Mouse (Mus musculus) left cerebral cortex, postnatal 10 days (tissue): ENCODE data around the gene Slc30a3. TPM values are rescaled to one million over a fixed set of nuclear protein-coding genes. Genes with fewer than 3 reads are reported as not detected.

Experiments used
- DNase-seq, 2 experiments: peaks; one replicate each; pipeline ENCODE4 v3.0.0; 2021 to 2022; ENCODE audit warnings: low spot score in 2 of 2, mixed read lengths in 1 of 2; ENCODE audit errors: extremely low spot score in 1 of 2
- intact Hi-C: fragments of 180-260 bp; cut with DNase I; formaldehyde crosslinking; loops from one replicate; pipeline ENCODE4 v1.15.1; 2025
- total RNA-seq, 2 experiments: library from RNA; stranded (reverse); gene quantifications; 2 replicates each; pipeline ENCODE4 v1.2.3; 2021

Slc30a3 gene
- total RNA-seq, 2 experiments from 2014 or later = 101 to 118 TPM

DNA sequence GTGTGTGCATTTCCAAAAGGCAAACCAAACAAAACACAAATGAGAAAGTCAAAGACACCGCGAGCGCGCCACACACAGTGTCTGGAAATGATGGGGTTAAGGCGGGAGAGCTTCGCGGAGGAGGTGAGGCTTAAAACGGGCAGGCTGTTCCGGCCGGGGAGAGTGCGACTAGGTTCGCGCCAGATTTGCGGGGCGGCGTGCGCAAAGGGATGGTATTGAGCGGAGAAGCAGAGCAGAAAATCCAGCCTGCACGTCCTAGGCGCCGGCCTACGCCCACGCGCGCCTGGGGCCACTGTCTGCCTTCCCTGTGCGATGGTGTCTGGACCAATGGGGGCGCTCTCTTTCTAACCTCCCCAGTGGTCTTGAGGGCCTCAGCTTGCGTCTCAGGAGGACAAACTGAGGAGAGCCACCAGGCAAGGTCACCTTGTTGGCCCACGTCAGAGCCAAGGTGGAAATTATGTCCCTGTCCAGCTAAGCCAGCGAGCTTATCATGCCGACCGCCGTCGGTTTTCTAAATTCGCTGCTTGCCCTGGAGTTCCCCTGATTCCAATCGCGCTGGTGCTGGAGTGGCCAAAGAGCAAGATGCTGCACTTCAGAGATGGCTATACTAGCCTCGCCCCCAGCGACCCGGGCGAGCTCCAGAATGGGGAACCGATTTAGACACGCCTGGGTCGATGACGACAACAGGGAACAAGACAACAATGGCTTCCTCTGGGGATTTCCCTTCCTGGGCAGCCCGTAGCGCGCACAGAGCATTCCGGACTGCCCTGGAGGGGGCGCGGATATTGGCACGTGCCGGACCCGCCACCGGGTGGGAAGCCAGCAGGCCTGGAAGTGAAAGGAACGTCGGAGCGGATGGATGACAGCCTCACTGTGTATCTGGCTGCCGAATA lies 13.0 kb downstream of the Slc30a3 start:
- intact Hi-C loops = no loop called here
- peak in 1 of 2 experiments; percentile 75 for DNase-seq

DNA sequence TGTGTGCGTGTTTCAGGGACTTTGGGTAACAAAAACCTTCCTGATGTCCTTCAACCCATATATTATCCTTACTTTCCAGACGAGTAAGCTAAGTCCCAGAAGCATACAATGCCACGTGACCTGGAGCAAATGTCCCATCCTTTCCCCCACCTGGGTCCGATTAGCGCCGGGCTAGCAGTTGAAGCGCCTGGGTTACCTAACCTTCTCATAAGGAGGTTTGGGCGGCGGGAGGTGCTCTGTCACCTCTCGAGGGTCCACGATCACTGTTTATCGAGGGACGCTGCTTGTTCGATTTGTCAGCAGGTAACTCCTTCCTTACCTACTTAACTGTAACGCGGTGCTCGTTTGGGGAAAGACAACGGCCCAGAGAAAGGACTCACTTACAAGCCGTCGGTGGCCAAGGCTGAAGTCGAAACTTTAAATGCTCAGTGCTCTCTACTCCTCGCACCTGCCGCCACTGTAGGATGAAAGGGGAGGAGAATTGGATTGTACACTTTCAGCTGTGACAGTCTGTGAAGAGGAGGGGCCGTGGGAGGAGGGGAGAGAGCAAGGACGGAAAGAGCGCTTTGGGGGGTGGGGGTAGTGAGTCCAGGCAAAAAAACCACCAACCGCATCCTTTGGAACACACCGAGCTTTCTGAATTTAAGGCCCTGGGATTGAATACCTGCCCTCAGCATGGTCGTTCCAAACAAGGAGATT lies 13.8 kb downstream of the Slc30a3 start:
- intact Hi-C loops = no loop called here
- no peak for DNase-seq

DNA sequence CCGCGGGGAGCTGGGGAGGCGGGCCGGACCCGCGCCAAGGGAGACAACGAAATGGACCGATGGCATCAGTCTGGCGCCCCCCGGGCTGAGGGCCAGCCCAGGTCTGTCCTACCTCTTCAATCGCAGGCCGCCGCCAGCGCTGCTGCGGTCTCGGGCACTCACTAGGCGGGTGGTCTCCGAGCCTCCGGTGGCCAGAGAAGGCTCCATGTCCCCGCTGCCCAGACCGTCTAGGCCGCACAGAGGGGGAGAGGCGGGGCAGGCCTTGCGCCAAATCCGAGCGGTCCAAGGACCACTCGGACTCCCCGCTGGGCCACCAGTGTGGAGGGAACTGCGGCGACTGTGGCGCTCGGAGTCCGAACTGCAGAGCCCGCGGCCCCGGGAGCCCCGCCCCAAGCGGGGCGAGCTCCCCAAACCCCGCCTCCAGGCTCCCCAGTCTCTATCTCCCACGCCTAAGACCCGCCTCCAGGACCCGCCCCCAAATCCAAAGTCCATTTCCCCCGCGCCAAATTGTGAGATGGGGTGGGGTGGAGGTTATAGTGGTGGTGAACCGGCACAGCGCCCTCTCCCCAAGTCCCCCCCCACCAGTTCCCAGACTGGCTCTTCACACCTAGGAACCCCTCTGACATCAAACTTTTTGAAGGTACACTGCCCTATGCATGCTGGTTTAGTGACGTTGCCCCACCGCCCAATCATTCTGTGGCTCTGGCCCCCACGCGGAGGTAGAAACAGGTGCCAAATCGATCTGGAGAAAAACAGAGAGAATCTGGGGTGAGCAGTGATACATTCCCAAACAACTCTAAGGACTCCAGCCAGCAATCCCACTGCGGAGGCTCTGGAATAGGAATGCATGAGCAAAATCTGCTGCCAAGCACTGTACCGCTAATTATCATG lies 14.6 kb downstream of the Slc30a3 start:
- DNase-seq = peak; percentile 45 to 76
- intact Hi-C loops = no loop called here

DNA sequence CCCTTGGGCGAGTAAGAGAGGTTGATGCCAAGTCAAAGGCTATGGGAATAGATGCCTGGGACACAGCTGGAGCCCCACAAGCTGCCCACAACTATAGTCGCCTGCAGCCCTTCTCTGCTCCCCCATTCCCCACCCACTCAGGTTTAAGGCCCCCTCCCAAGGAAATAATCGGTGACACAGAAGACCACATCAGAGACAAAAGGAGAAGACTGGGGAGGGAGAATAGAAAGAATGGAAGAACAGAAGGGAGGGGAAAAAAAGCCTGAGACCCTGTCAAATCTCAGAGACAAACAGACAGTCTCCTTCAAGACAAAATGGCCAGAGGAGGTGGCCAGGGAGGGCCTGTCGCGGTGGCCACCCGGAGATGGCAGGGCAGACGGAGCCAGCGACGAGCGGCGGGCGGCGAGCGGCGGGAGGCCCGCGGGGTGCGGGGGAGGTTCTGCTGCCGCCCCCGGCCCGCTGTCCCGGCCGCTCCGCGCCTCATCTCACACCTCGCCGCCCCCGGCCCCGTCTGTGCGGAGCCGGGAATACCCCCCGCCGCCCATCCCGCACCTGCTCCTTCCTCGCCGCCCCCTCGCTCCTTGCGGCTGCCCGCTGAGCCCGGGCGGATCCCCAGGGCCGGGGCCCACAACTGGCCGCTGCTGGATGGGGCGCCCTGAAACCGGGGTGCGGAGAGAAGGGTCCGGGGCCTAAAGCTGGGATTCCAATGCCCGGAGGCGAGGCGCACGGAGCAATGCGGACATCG lies 15.6 kb downstream of the Slc30a3 start:
- intact Hi-C loops = no loop called here

DNA sequence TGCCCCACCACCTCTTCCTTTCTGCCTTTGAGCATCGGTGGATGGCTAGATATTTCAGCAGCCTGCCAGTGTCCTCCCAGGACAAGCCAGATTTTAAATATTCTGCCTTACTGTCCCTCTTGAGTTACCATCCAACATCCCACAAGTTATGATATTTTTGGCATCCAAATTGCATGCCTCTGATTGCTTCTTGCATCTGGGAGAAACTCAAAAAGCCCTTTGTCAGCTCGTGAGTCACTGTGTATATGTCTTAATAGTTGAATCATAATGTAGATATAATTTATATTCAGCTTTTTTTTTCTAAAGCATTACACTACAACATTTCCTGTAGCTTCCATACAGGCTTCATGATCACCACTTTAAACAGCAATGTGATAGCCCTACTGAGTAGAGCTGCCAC lies 20.9 kb downstream of the Slc30a3 start:
- no peak for DNase-seq
- intact Hi-C loops = no loop called here

More for the DNA sequence above, 15.6 kb downstream of the Slc30a3 start:
- DNase-seq = peak in 1 of 2 experiments; percentile 80

DNA sequence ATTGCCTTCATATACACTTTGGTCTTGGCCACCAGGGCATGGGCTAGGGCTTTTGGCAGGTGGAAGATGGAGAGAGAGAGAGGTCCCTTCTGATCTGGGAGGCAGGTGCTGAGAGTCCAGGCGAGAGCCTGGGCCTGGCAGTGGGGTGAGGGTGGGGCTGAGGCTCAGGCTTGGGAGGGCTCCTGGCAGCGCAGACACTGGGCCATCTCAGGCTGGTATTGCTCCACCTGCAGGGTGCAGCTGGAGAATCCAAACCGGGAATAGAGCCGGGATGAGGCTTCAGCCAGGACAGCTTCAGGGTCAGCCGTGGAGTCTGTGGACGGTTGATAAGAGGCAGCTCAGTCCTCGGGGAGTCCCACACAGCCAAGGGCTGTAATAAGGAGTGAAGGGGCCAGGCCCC lies 21.4 kb downstream of the Slc30a3 start:
- peak in 1 of 2 experiments; percentile 33 for DNase-seq
- intact Hi-C loops = no loop called here

DNA sequence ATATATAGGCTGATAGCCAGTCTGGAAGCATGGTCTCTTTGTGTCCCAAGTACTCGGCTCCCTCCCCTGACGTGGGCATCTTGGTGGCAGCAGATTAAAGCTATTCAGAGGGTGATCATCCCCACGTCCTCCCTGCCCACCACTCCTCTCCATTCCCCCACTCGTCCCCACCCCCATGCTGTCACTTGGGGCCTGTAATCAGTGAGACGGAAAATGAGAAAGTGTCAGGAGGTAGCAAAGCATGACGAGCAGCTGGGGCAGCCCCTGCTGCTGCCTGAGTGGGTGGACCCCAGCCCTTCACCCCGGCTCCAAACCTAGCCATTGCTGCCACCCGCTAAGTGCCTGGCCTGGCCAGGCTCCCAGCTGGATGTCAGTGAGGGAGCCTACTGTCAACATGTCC lies 24.1 kb downstream of the Slc30a3 start:
- intact Hi-C loops = no loop called here
- no peak for DNase-seq

DNA sequence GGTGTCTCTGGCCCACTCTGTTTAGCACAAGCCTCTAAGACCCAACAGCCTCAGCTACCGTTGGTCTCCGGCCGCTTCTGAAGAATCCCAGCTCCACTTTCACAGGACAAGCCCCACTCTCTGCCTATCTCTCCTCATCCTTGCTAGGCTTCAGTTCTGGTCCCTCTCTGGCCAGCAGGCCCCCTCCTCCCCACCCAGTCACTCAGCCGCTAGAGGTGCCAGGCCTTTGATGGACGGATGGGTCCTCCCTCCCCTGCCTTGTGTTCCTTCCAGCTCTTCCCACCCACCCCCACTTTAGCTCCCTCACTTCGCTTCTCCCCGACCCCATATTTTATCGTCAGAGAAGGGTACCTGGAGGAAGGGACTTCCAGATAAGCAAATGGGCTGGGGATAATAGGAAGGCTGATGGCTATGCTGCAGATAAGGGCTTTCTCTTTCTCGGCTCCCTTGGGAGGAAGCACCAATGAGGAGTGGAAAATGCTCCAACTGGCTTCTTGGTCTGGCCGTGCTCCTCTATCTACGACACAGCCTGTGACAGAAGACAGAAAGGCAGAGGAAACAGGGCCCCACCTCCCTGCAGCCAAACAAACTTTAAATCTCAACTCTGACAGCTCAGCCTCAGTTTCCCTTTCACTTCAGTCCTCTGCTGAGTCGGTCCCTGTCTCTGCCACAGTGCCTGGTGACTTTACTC lies 25.0 kb downstream of the Slc30a3 start:
- no peak for DNase-seq
- intact Hi-C loops = no loop called here

DNA sequence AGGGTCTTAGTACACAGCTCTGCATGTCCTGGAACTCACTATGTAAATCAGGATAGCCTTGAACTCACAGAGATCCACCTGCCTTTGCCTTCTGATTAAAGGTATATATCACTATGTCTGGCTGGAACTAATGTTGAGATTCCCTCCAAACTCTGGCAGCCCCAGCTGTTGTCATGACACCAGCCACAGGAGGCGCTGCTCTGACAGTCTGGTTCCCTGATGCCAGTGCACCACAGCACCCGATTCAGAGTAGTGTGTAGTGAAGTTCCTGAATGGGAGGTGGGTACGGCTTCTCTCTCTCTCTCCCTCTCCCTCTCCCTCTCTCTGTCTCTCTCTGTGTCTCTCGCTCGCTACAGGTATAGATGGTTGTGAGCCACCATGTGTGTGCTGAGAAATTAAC lies 25.7 kb downstream of the Slc30a3 start:
- DNase-seq = peak; percentile 46 to 84
- intact Hi-C loops = no loop called here

DNA sequence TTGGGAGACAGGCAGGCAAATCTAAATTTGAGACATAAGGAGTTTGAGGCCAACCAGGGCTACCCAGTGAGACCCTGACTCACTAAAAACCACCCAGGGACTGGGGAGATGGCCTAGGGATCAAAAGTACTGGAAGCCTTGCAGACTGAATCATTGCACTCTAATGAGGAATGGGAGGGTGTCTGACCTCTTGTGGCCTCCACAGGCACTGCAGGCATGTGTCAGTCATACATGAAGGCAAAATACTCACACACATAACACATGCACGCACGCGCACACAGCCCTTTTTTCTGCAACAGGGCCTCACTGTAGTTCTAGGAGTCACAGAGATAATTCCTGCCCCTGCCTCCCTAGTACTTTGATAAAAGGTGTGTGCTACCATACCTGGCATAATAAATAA lies 26.7 kb downstream of the Slc30a3 start:
- DNase-seq = peak; percentile 29 to 59
- intact Hi-C loops = no loop called here

DNA sequence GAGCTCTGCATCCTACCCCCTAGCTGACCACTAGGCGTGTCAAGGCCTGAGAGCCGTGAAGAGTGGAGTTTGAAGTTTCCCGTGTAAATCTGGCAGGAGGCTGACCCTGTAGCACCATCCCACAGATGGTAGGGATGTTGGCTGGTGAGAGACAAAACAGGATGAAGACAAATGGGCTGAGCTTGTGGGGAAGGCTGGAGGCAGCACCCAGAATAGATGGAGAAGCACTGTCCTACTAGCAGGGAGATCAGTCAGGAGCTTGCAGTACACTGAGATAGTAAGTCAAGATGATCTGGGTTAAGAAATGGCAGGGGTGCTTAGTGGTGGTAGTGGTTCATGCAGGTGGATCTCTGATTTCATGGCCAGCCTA lies 27.3 kb downstream of the Slc30a3 start:
- DNase-seq = no peak
- intact Hi-C loops = no loop called here

DNA sequence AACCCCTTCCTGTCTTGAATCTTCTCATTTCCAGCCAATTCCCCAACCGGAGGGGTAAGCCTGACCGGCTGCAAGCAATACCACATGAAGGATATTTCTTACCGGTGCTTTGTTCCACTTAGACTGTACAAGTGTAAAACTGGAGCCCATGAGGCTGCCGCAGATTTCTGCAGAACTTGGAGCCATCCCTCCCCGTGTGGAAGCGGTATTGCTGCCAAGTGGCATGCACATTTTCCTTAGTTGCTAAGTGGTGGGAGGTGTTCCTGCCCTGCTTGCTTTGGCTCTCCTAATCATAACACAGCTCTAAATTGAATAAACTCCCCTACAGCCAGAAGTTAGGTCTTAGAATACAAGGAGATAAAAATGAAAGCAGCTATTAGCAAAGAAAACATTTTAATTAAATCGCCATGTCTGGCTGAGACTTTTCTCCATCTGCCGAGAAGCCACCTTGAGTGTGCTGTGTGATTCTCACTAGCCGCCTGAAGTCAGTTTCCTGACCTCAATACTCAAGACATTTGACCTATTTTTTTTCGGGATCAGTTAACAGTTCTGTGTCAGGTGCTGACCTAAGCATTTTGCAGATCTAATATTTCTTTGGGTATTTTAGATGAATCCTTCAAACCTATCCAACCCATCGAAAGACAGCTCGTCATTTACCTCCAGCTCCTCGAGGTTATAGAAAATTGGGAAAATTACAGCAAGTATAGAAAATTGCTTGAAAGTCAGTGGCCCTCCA lies 27.8 kb downstream of the Slc30a3 start:
- intact Hi-C loops = no loop called here
- peak; percentile 60 to 65 for DNase-seq

DNA sequence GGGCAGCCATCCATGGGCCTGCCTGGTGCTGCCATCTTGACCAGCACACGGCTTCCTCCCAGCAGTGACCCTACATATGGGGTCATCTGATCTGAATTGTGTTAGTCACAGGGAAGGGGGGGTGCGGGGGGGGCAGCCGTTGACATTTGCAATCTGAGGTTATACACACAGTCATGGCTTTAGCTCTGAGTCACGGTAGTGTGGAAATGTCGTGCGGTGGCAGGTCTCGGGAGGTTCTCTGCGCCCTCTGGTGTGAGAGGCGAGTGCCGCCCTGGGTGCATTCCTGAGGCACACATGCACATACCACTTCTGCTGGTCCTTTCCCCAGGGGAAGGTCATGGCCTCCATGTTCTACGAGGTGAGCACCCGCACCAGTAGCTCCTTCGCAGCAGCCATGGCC lies 31.7 kb downstream of the Slc30a3 start:
- DNase-seq = no peak
- intact Hi-C loops = no loop called here

DNA sequence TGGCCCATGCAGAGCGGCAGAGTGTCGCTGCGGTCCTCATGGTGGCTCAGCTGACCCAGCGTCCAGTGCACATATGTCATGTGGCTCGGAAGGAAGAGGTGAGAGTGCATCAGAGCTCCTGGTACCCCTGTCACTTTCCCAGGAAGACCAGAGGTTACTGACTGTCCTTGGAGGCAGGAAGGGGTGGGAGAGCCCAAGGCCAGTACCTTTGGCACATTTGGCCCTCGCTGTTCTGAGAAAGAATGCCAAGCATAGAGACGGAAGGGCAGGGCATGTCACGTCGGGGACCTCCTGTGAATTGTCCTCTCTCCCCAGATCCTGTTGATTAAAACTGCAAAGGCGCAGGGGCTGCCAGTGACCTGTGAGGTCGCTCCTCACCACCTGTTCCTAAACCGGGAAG lies 34.9 kb downstream of the Slc30a3 start:
- intact Hi-C loops = no loop called here
- DNase-seq = no peak

DNA sequence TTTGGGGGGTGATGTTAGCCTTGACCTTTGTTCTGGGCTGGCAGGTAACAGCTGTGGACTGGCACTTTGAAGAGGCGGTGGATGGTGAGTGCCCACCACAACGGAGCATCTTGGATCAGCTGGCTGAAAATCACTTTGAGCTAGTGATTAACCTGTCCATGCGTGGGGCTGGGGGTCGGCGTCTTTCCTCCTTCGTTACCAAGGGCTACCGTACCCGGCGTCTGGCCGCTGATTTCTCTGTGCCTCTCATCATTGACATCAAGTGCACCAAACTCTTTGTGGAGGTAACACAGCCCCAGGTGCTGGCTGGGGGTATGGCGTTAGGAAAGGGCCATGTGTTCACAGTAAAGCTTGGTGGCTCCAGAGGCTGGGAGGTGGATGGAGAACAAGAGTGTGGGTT lies 36.2 kb downstream of the Slc30a3 start:
- no peak for DNase-seq
- intact Hi-C loops = no loop called here

DNA sequence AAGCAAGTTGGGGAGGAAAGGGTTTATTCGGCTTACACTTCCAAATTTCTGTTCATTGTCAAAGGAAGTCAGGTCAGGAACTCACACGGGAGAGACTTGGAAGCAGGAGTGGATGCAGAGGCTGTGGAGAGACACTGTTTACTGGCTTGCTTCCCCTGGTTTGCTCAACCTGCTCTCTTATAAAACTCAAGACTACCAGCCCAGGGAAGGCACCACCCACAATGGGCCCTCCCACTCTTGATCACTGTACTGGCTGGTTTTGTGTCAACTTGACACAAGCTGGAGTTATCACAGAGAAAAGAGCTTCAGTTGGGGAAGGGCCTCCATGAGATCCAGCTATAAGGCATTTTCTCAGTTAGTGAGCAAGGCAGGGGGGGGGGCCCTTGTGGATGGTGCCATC lies 37.0 kb downstream of the Slc30a3 start:
- DNase-seq = no peak
- intact Hi-C loops = no loop called here

DNA sequence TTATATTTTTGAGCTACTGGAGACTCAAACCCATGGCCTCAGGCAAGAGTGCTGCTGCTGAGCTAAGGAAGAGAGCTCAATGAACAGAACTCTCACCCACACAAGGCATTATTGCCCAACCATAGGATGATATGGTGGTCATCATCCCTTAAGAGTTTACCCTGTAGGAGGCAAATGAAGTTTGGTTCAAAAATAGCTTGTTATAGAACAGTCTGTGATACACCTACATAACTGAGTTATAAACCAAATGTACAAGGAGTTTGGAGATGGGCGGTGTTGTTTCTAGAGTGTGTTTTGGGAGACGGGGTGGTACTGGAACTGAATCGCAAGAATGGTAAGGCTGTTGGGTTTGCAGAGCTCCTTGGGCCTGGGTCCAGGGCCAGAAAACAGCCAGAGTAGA lies 38.2 kb downstream of the Slc30a3 start:
- intact Hi-C loops = no loop called here
- DNase-seq = no peak
